Mouse (Mus musculus): ENCODE measurements around the gene Galnt12. TPM values are rescaled to one million over a fixed set of nuclear protein-coding genes. Genes with fewer than 3 reads are reported as not detected.

Galnt12 gene
- 4.9 and 9.5 TPM in 2 replicates for total RNA-seq (2012; rRNA removed)

DNA sequence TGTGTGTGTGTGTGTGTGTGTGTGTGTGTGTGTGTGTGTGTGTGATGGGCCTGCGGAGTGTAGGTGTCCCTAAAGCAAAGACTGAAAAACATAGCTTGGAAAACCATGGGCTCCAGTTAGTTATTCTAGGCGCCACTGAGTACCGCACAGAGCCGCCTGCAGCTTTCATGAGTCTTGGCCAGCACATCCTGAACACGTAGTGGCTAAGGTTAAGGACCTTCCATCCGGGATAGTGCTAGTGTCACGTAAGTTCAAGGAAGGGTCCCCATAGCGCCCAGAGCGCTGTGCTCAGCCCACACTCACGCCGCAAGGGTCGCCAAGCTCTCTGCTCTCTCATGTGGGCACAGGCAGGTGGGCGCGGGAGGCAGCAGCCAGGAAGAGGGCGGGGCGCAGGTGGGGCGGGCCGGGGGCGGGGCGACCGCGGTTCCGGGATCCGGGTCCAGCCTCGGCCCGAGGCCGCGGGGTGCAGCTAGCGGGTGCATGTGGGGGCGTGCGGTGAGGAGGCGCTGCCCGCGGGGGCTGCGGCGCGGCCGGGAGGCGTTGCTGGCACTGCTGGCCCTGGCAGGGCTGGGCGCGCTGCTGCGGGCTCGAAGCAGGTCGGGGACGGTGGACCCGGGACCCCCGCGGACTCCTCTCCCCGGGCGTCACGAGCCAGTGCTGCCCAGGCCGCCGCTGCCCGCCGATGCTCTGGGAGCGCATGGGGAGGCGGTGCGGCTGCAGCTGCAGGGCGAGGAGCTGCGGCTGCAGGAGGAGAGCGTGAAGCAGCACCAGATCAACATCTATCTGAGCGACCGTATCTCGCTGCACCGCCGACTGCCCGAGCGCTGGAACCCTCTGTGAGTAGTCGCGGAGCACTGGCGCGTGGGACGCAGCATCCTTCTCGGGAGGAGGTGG lies at the start of gene Galnt12:
TSS of gene Galnt12 (plus strand) at position 417 of the 894 bp plus-strand sequence.
- Histone ChIP-seq H3K9ac (ENCODE audit: insufficient read depth, low read depth, low read length, poor library complexity, severe bottlenecking) (peak within 1 kb of the TSS; percentile 67), H3K9me3 (ENCODE audit: control insufficient read depth, insufficient read depth, low read depth, low read length) (no peaks in the 10 kb centered on the region), H3K36me3 (ENCODE audit: control insufficient read depth, insufficient read depth, low read length, poor library complexity, severe bottlenecking) (no peaks in the 10 kb centered on the region), H3K4me3 (ENCODE audit: insufficient read depth in 1 of 2, low read depth in 1 of 2, low read length in 2 of 2, poor library complexity in 1 of 2, severe bottlenecking in 1 of 2) (peak within 1 kb of the TSS; percentile 68 to 93), H3K4me1 (ENCODE audit: control insufficient read depth in 2 of 2, insufficient read depth in 2 of 2, low read length in 2 of 2, poor library complexity in 1 of 2) (peaks cover 0 to 10% of the 10 kb centered on the region in 2 experiments; a peak in 2 of 4 replicates), H3K27ac (ENCODE audit: insufficient read depth, low read depth, low read length, poor library complexity, severe bottlenecking) (no peak within 1 kb of the TSS)
- in situ Hi-C loops (cut with MboI; ENCODE audit: low sequenced_read_pairs in 2 of 2, unreplicated experiment in 2 of 2) = no loop called here
- TF ChIP-seq MAFK (IDR thresholded peaks at IDR 0.05; ENCODE audit: insufficient read depth, low read depth, low read length) (no peak), ZC3H11A (IDR thresholded peaks at IDR 0.05; ENCODE audit: borderline replicate concordance, low read depth, low read length) (no peak), CHD2 (IDR thresholded peaks at IDR 0.05; ENCODE audit: low read depth, low read length) (no peak), HCFC1 (IDR thresholded peaks at IDR 0.05; ENCODE audit: borderline replicate concordance, insufficient read depth, low read length) (no peak), ZNF384 (IDR thresholded peaks at IDR 0.05; ENCODE audit: low read depth, low read length) (no peak)
- no peak for DNase-seq (ENCODE audit: low read depth, low spot score)

DNA sequence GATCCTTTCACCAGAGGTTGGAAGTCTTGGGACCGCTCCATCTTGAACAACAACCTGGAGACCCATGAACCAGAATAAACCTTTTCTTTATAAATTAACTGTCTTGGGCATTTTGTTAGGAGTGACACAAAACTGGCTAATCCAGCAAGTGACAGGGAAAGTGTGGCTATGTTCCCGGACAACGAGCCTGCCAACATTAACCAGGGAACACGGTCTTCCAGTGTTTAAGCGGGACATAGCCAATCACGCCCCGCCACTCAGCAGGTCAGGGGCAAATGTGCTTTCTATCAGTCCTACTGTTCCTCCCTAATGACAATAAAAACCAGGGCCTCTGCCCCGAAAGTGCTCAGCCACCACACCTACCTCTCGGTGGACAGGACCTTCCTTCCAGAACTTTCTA lies 47.8 kb upstream of the Galnt12 start:
- no peaks in the 10 kb centered on the region for H3K36me3 ChIP-seq (ENCODE audit: control insufficient read depth, insufficient read depth, low read length, poor library complexity, severe bottlenecking)

DNA sequence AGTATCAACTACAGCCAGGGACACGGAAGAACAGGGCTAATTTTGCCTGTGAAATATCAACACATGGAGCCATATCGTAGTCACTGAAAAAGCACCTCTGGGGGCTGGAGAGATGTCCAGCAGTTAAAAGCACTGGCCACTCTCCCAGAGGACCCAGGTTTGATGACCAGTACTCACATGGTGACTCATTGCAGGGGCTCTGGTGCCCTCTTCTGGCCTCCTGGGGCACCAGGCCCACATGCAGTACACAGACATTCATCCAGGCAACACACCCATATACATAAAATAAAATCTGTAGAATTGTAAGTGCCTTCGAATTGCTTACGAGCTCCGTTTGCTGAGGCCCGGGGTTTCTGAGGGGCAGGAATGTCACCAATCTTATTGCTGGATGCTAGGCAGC lies 44.7 kb upstream of the Galnt12 start:
- Histone ChIP-seq H3K9me3 (ENCODE audit: control insufficient read depth, insufficient read depth, low read depth, low read length) (no peaks in the 10 kb centered on the region), H3K4me3 (ENCODE audit: insufficient read depth in 1 of 2, low read depth in 1 of 2, low read length in 2 of 2, poor library complexity in 1 of 2, severe bottlenecking in 1 of 2) (no peak overlapping the region), H3K9ac (ENCODE audit: insufficient read depth, low read depth, low read length, poor library complexity, severe bottlenecking) (no peak overlapping the region), H3K4me1 (ENCODE audit: control insufficient read depth in 2 of 2, insufficient read depth in 2 of 2, low read length in 2 of 2, poor library complexity in 1 of 2) (peaks cover 0 to 2% of the 10 kb centered on the region in 2 experiments; a peak in 1 of 4 replicates), H3K27ac (ENCODE audit: insufficient read depth, low read depth, low read length, poor library complexity, severe bottlenecking) (no peak overlapping the region), H3K36me3 (ENCODE audit: control insufficient read depth, insufficient read depth, low read length, poor library complexity, severe bottlenecking) (no peaks in the 10 kb centered on the region)
- no peak for DNase-seq (ENCODE audit: low read depth, low spot score)
- in situ Hi-C loops (cut with MboI; ENCODE audit: low sequenced_read_pairs in 2 of 2, unreplicated experiment in 2 of 2) = no loop called here
- TF ChIP-seq ZNF384 (IDR thresholded peaks at IDR 0.05; ENCODE audit: low read depth, low read length) (no peak), CHD2 (IDR thresholded peaks at IDR 0.05; ENCODE audit: low read depth, low read length) (no peak), ZC3H11A (IDR thresholded peaks at IDR 0.05; ENCODE audit: borderline replicate concordance, low read depth, low read length) (no peak), HCFC1 (IDR thresholded peaks at IDR 0.05; ENCODE audit: borderline replicate concordance, insufficient read depth, low read length) (no peak), MAFK (IDR thresholded peaks at IDR 0.05; ENCODE audit: insufficient read depth, low read depth, low read length) (no peak)

More for the DNA sequence above, 47.8 kb upstream of the Galnt12 start:
- DNase-seq (ENCODE audit: low read depth, low spot score) = no peak
- H3K9me3 ChIP-seq (ENCODE audit: control insufficient read depth, insufficient read depth, low read depth, low read length) = no peaks in the 10 kb centered on the region
- no peak overlapping the region for H3K27ac ChIP-seq (ENCODE audit: insufficient read depth, low read depth, low read length, poor library complexity, severe bottlenecking)
- no peak overlapping the region for H3K9ac ChIP-seq (ENCODE audit: insufficient read depth, low read depth, low read length, poor library complexity, severe bottlenecking)
- H3K4me1 ChIP-seq (ENCODE audit: control insufficient read depth in 2 of 2, insufficient read depth in 2 of 2, low read length in 2 of 2, poor library complexity in 1 of 2) = no peaks in the 10 kb centered on the region
- no peak for TF ChIP-seq ZNF384 (IDR thresholded peaks at IDR 0.05; ENCODE audit: low read depth, low read length)
- no peak overlapping the region for H3K4me3 ChIP-seq (ENCODE audit: insufficient read depth in 1 of 2, low read depth in 1 of 2, low read length in 2 of 2, poor library complexity in 1 of 2, severe bottlenecking in 1 of 2)
- in situ Hi-C loops (cut with MboI; ENCODE audit: low sequenced_read_pairs in 2 of 2, unreplicated experiment in 2 of 2) = no loop called here

DNA sequence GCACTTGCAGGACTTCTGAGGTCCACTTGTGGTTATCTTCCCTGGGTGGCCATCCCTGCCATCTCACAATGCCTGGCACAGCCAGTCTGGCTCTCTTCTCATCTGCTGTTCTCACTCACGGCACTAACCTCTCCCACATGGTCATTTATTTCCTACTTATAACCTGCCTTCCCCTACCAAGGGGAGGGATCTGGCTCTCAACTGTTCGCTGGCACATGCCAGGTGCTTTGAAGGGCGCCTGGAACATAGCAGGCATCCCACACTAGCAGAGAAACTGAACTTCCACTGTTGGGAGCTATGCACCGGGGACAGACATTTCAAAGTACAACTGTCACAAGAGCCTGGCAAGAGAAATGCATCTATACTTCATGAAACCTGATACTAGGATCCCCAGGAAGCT lies 43.9 kb upstream of the Galnt12 start:
- in situ Hi-C loops (cut with MboI; ENCODE audit: low sequenced_read_pairs in 2 of 2, unreplicated experiment in 2 of 2) = no loop called here
- no peaks in the 10 kb centered on the region for H3K9me3 ChIP-seq (ENCODE audit: control insufficient read depth, insufficient read depth, low read depth, low read length)
- peaks cover 0 to 2% of the 10 kb centered on the region in 2 experiments; a peak in 1 of 4 replicates for H3K4me1 ChIP-seq (ENCODE audit: control insufficient read depth in 2 of 2, insufficient read depth in 2 of 2, low read length in 2 of 2, poor library complexity in 1 of 2)
- no peaks in the 10 kb centered on the region for H3K36me3 ChIP-seq (ENCODE audit: control insufficient read depth, insufficient read depth, low read length, poor library complexity, severe bottlenecking)
- no peak for TF ChIP-seq HCFC1 (IDR thresholded peaks at IDR 0.05; ENCODE audit: borderline replicate concordance, insufficient read depth, low read length)
- TF ChIP-seq CHD2 (IDR thresholded peaks at IDR 0.05; ENCODE audit: low read depth, low read length) = no peak
- no peak for TF ChIP-seq MAFK (IDR thresholded peaks at IDR 0.05; ENCODE audit: insufficient read depth, low read depth, low read length)
- TF ChIP-seq ZNF384 (IDR thresholded peaks at IDR 0.05; ENCODE audit: low read depth, low read length) = no peak
- no peak for TF ChIP-seq ZC3H11A (IDR thresholded peaks at IDR 0.05; ENCODE audit: borderline replicate concordance, low read depth, low read length)
- no peak for DNase-seq (ENCODE audit: low read depth, low spot score)
- H3K4me3 ChIP-seq (ENCODE audit: insufficient read depth in 1 of 2, low read depth in 1 of 2, low read length in 2 of 2, poor library complexity in 1 of 2, severe bottlenecking in 1 of 2) = no peak overlapping the region
- no peak overlapping the region for H3K27ac ChIP-seq (ENCODE audit: insufficient read depth, low read depth, low read length, poor library complexity, severe bottlenecking)
- no peak overlapping the region for H3K9ac ChIP-seq (ENCODE audit: insufficient read depth, low read depth, low read length, poor library complexity, severe bottlenecking)
